Mouse (Mus musculus): ENCODE data around the gene Trim58. TPM values are rescaled to one million over a fixed set of nuclear protein-coding genes. Genes with fewer than 3 reads are reported as not detected.

Gene Trim58
- total and polyA plus RNA-seq, 3 experiments, result not detected

- peak; percentile 55 for DNase-seq (ENCODE audit: extremely low read depth)
- no peaks in the 10 kb centered on the region for H3K9me3 ChIP-seq (replicated peaks; ENCODE audit: low read length)
- H3K4me3 ChIP-seq (replicated peaks in 1 of 3; ENCODE audit: low read depth in 2 of 3, low read length in 2 of 3, poor library complexity in 1 of 3), result no peak overlapping the region
- in situ Hi-C loops (cut with MboI; ENCODE audit: low pct_ligation_motif_present, low pct_unique_long_range_greater_than_20kb, low sequenced_read_pairs), result loop anchor here (25.0 kb wide), 1 partner anchor 699 kb away; no protein-coding TSS in a partner anchor
- dilution Hi-C loops (cut with MboI; ENCODE audit: extremely low pct_ligation_motif_present, extremely low pct_unique_long_range_greater_than_20kb, low sequenced_read_pairs), result no loop called here
- no peak for TF ChIP-seq CHD1 (IDR thresholded peaks at IDR 0.05; ENCODE audit: low read depth, low read length)
- no peak for TF ChIP-seq ELF1 (IDR thresholded peaks at IDR 0.05; ENCODE audit: low read depth, low read length)
- no peak for TF ChIP-seq ZNF384 (IDR thresholded peaks at IDR 0.05; ENCODE audit: low read depth, low read length)
- TF ChIP-seq MAFK (IDR thresholded peaks at IDR 0.05; ENCODE audit: insufficient replicate concordance, low read length), result no peak
- TF ChIP-seq MYC (IDR thresholded peaks at IDR 0.05; ENCODE audit: low read depth, low read length), result 0 out of 2 replicates have a peak, but pooled peaks have one; percentile 31
- no peak for TF ChIP-seq UBTF (IDR thresholded peaks at IDR 0.05; ENCODE audit: low read depth, low read length)
- no peak for TF ChIP-seq ZKSCAN1 (IDR thresholded peaks at IDR 0.05; ENCODE audit: borderline replicate concordance, low read depth, low read length)
- TF ChIP-seq NRF1 (IDR thresholded peaks at IDR 0.05; ENCODE audit: low read depth, low read length), result no peak
- no peak for TF ChIP-seq USF2 (conservative IDR thresholded peaks at IDR 0.05; ENCODE audit: low read depth, low read length)
- no peak for TF ChIP-seq CHD2 (IDR thresholded peaks at IDR 0.05; ENCODE audit: low read length)
- TF ChIP-seq MAZ (IDR thresholded peaks at IDR 0.05; ENCODE audit: low read depth, low read length), result peak; percentile 62; the same call in 1 of the 2 replicates
- TF ChIP-seq GABPA (IDR thresholded peaks at IDR 0.05; ENCODE audit: insufficient replicate concordance, low read depth, low read length), result no peak
- TF ChIP-seq MAX (IDR thresholded peaks at IDR 0.05; ENCODE audit: low read length), result peak; percentile 29; the same call in 1 of the 2 replicates
- TF ChIP-seq KAT2A (IDR thresholded peaks at IDR 0.05; ENCODE audit: insufficient replicate concordance, low read length), result no peak
- no peak for TF ChIP-seq TBP (conservative IDR thresholded peaks at IDR 0.05; ENCODE audit: low read depth, low read length)
- no peak for TF ChIP-seq POLR2AphosphoS2 (IDR thresholded peaks at IDR 0.05; ENCODE audit: low read depth, low read length)
- TF ChIP-seq ZC3H11A (IDR thresholded peaks at IDR 0.05; ENCODE audit: low read depth, low read length), result no peak
- no peak for TF ChIP-seq HCFC1 (IDR thresholded peaks at IDR 0.05; ENCODE audit: low read depth, low read length)
- TF ChIP-seq ETS1 (conservative IDR thresholded peaks at IDR 0.05; ENCODE audit: low read depth, low read length), result no peak
- TF ChIP-seq JUND (conservative IDR thresholded peaks at IDR 0.05; ENCODE audit: low read depth, low read length), result no peak
- no peak for TF ChIP-seq RCOR1 (conservative IDR thresholded peaks at IDR 0.05; ENCODE audit: low read depth, low read length)
- no peak for TF ChIP-seq EP300 (IDR thresholded peaks at IDR 0.05; ENCODE audit: low read length)
- no peak for TF ChIP-seq MXI1 (IDR thresholded peaks at IDR 0.05; ENCODE audit: low read depth, low read length)
- TF ChIP-seq TCF12 (IDR thresholded peaks at IDR 0.05; ENCODE audit: low read depth, low read length), result 0 out of 2 replicates have a peak, but pooled peaks have one; percentile 19
- no peak for TF ChIP-seq USF1 (IDR thresholded peaks at IDR 0.05; ENCODE audit: low read depth, low read length)
- peak; percentile 68 to 88 for TF ChIP-seq CTCF (conservative IDR thresholded peaks at IDR 0.05 in 1 of 2, IDR thresholded peaks at IDR 0.05 in 1 of 2; ENCODE audit: low read depth in 2 of 2, low read length in 2 of 2)
- no peak for TF ChIP-seq IRF4 (IDR thresholded peaks at IDR 0.05; ENCODE audit: low read depth, low read length)
- TF ChIP-seq ZMIZ1 (IDR thresholded peaks at IDR 0.05; ENCODE audit: low read depth, low read length), result no peak
- no peak for TF ChIP-seq BHLHE40 (IDR thresholded peaks at IDR 0.05; ENCODE audit: low read depth, low read length)
- TF ChIP-seq MEF2A (IDR thresholded peaks at IDR 0.05; ENCODE audit: borderline replicate concordance, low read depth, low read length), result no peak
- no peak for TF ChIP-seq SIN3A (IDR thresholded peaks at IDR 0.05; ENCODE audit: low read length)
- no peak for TF ChIP-seq POLR2A (IDR thresholded peaks at IDR 0.05; ENCODE audit: low read depth, low read length)
- TF ChIP-seq NELFE (IDR thresholded peaks at IDR 0.05; ENCODE audit: low read depth, low read length), result no peak
- peak; percentile 71 for TF ChIP-seq SMC3 (IDR thresholded peaks at IDR 0.05; ENCODE audit: low read depth, low read length)
- peak; percentile 72 for TF ChIP-seq RAD21 (IDR thresholded peaks at IDR 0.05; ENCODE audit: low read depth, low read length)
- TF ChIP-seq JUN (IDR thresholded peaks at IDR 0.05; ENCODE audit: insufficient read depth, low read depth, low read length), result no peak
- TF ChIP-seq E2F4 (IDR thresholded peaks at IDR 0.05; ENCODE audit: insufficient replicate concordance, low read depth, low read length), result no peak
- no peak for TF ChIP-seq PAX5 (IDR thresholded peaks at IDR 0.05; ENCODE audit: low read length)
- H3K9ac ChIP-seq (ENCODE audit: insufficient read depth, low read depth), result no peak overlapping the region
- peaks cover 85% of the 10 kb centered on the region for H3K27me3 ChIP-seq (replicated peaks)
- no peaks in the 10 kb centered on the region for H3K36me3 ChIP-seq (replicated peaks in 1 of 2; ENCODE audit: control insufficient read depth in 1 of 2, insufficient read depth in 1 of 2, low read length in 1 of 2)
- no peaks in the 10 kb centered on the region for H3K79me2 ChIP-seq (replicated peaks; ENCODE audit: control insufficient read depth, extremely low read depth, insufficient read depth, poor library complexity, severe bottlenecking)
- peaks cover 0 to 4% of the 10 kb centered on the region in 2 experiments; a peak in 2 of 4 replicates for H3K4me1 ChIP-seq (ENCODE audit: control insufficient read depth in 1 of 2, insufficient read depth in 2 of 2)
- H3K4me2 ChIP-seq (ENCODE audit: insufficient read depth, low read depth, poor library complexity, severe bottlenecking), result no peak overlapping the region
- no peak overlapping the region for H3K27ac ChIP-seq (ENCODE audit: insufficient read depth, low read depth)
Observed at GRCm38 (mm10) chr11:58636376-58636977, 3.8 kb upstream of the Trim58 start.
